Mouse (Mus musculus) gastrocnemius, adult 18-20 months (tissue): ENCODE measurements at regions not wholly inside any gene's neighbourhood (a gene's known extent, or its start where the extent isn't known, plus 50 kb on each side); places are given as distances from the start of the nearest gene placed in this dataset.
A peak's percentile ranks its signal among the peaks of the same experiment; 100 is the strongest.

Experiments
- DNase-seq: peaks from one replicate; pipeline ENCODE4 v3.0.0; 2021; ENCODE audit warnings: low spot score

GRCm38 (mm10) chr17:68120230-68120629, 116.3 kb upstream of the Arhgap28 start:
- no peak for DNase-seq

- DNase-seq: no peak
These were observed 116.8 kb upstream of the Arhgap28 start for GRCm38 (mm10) chr17:68120744-68121143.

- DNase-seq: no peak
These were observed 130.5 kb upstream of the Arhgap28 start for GRCm38 (mm10) chr17:68134373-68134772.

DNA sequence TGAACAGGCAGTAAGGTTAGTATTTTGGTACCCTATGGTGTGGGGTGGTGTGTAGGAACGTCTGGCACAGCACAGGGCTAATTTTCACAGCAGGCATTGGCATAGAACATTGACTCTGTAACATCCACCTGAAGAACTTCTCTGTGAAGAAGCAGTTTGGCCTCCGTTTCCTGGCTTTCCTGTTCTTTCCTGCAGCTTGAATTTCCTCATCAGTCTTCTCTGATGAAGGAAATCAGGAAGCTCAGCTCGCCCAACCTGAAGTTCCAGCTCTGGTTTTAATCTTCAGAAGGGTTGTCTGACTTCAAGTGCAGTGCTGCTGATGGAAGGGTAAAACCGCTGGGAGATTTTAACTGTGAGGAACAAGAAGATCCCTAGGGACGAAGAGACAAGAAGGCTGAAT, 131.5 kb upstream of the Arhgap28 start:
- DNase-seq: no peak

DNA sequence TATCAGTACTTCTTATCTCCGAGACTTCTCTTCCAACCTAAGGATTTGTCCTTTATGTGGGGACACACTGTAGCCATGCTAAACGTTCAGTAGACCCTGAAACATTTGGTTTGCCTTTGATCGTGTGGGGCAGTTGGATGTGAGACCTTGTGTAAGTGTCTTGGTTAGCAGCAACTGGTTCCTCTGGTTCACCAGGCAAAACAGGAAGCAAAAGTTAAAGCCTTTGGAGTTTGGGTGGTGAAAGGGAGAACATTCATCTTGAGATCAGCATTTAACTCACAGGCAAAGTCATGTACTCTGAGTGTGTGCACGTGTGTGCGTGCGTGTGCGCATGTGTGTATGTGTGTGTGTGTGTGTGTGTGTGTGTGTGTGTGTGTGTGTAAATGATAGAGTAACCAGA, 130.3 kb upstream of the L3mbtl4 start:
- DNase-seq: no peak

DNA sequence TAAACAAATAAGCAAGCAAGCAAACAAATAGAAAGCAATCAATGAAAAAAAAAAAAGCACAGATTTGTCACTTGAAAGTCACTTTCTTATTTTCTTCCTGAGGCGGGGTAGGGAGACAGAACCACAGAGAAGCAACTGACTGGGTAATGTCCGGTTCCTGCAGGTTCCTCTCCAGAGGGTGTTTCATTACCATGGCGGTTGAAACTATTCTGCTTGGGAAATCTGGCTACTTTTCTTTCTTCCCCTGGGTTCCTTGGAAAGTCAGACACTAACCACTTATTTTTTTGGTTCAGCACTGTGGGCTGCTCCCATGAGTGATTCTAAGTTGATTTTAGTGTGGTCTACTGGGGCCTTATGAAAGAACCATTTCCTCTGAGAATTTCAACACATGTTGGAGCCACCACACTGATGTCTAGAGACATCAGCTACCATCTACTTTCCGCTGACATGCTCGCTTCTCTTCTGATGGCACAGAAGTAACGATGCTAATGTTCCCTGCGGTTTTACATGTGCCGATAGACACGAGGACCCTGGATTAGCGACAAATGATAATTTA, 124.3 kb upstream of the L3mbtl4 start:
- no peak for DNase-seq

GRCm38 (mm10) chr17:68152438-68153120, 121.0 kb upstream of the L3mbtl4 start:
- no peak for DNase-seq

GRCm38 (mm10) chr17:68154879-68155278, 118.7 kb upstream of the L3mbtl4 start:
- no peak for DNase-seq

DNA sequence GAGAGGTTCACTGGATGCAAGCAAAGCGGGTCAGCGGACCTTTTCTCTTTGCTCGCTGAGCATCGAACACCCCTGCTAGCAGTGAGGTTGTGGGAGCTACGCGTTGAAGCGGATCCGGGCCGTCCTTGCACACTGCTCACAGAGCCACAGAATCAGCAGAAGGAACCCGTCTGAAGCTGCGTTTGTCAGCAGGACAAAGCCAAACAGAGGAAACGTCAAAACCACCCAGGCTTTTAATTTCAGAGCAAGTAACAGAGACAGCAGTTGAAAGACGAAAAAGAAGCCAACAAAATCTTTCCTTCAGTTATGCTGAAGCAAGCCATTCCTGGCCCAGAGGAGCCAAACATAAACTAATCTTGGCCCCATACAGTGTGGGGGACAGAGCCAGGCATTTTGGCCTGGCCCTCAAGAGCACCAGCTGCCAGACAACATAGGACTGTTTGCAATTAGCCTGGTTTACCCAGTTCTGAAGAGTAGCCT, 115.4 kb upstream of the L3mbtl4 start:
- DNase-seq: peak; percentile 11

DNA sequence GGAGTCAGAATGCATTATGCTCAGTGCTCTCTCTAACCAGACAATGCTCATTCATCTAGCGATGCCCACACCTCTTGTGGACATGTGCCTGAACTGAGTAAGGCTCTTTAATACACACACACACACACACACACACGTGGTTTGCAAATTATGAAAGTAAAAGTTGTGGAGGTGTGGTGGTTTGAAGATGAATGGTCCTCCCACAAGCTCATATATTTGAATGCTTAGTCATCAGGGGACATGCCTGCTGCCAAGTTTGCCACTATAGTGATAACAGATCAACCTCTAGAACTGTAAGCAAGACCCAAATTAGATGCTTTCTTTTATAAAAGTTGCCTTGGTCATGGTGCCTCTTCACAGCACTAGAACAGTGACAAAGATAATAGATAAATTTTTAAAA, 112.5 kb upstream of the L3mbtl4 start:
- no peak for DNase-seq

DNA sequence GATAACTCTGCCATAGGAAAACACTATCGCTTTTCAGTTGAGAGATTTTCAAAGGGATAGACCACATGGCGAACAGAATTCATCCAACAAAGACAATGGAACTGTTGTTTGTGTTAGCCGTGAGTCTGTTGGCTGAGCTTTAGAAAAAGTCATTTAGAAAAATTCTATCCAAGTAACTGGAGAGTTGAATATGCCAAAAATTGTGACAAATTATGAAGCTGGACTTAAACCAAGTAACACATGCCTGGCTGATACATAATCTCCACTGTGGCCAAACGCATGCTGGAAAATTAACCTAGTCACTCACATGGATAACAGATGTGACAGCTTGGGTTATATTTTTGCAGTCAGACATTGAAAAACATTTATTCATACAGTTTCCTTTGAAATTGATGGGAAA, 110.1 kb upstream of the L3mbtl4 start:
- peak; percentile 12 for DNase-seq

GRCm38 (mm10) chr17:68164666-68165065, 108.9 kb upstream of the L3mbtl4 start:
- DNase-seq: no peak

GRCm38 (mm10) chr17:68165171-68165825, 108.3 kb upstream of the L3mbtl4 start:
- peak; percentile 23 for DNase-seq

- DNase-seq: no peak
These were observed 107.2 kb upstream of the L3mbtl4 start for GRCm38 (mm10) chr17:68166397-68166796.

GRCm38 (mm10) chr17:68172838-68173237, 100.8 kb upstream of the L3mbtl4 start:
- no peak for DNase-seq

DNA sequence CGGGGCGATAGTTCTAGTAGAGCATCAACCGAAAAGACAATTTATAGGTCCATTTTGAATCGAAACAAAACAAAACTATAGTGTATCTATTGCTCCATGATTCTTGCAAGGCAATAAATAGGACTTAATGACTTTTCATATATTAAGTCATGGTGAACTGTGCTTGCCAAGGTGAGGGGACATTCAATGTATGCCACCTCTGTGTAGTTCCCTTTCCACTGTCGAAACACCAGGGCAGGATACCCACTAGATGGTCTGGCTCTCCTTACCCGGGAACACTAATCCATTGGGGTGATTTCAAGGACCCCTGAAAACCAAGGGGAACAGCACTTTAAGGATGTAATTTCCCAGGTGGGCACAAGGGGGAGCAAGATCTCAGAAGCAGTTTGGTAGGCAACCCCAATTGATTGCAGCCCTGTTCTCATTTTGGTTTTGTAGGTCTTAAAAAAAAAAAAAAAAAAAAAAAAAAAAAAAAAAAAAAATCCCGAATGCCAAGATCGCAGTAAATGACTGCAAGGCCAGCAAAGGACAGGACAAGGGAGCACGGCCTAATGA, 96.9 kb upstream of the L3mbtl4 start:
- DNase-seq: peak; percentile 21

DNA sequence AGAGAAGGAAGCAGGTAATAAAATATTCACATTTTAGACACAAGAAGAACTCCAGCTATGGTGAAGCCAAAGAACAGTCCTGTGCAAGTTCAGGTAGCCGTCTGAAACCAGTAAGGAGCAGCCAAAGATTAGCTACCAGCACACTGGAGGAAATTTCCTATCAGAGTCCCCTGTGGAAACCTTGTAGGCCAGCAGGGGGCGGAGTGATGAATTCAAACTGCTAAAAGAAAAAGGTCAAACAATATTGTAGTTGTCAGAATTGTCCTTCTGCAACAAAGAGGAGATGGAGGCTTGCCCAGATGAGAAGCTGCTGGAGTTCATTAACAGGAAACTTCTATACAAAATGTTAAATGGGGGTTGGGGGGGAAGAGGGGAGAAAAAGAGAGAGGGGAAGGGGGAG, 95.8 kb upstream of the L3mbtl4 start:
- peak; percentile 16 for DNase-seq

GRCm38 (mm10) chr17:68185385-68185784, 88.2 kb upstream of the L3mbtl4 start:
- no peak for DNase-seq

DNA sequence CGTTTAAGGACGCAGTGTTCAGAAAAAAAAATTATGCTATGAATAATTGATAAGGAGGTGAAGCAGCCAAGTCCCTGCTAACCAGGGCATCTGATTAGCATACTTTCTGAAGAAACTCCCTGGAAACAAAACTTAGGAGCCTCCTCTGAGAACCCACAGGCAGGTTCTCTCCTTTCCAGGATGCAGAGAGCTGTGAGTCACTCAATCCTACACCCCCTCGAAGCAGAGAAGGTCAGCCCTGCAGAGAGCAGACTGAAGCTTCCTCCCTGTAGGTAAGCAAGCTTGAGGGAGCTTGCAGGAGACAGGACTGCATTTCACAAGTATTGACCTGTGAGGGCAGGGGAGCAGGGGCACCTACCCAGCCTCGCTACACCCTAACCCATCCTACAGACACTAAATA, 83.7 kb upstream of the L3mbtl4 start:
- no peak for DNase-seq

DNA sequence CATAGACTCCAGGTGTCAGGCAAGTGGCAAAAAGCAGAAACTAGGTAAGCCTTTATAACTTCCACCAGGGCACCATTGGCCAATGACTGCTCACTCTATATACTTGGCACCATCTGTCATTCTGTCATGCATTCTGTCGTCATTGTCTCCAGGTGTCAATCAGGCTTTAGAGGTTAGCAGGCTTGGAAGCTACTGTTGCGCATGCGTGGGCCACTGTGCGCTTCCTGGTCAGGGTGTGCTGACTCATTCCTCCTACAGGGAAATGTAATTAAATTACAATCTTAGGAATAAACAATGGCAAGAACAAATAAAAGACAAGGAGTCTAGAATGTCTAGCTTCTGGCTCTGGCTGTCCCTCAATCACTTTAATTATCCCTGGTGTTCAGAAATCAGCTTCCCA, 68.1 kb upstream of the L3mbtl4 start:
- DNase-seq: no peak

- no peak for DNase-seq
These were observed 64.8 kb upstream of the L3mbtl4 start for GRCm38 (mm10) chr17:68208837-68209236.
